9 mouse cellular contexts compared by ENCODE assay signal in the genomic region with DNA sequence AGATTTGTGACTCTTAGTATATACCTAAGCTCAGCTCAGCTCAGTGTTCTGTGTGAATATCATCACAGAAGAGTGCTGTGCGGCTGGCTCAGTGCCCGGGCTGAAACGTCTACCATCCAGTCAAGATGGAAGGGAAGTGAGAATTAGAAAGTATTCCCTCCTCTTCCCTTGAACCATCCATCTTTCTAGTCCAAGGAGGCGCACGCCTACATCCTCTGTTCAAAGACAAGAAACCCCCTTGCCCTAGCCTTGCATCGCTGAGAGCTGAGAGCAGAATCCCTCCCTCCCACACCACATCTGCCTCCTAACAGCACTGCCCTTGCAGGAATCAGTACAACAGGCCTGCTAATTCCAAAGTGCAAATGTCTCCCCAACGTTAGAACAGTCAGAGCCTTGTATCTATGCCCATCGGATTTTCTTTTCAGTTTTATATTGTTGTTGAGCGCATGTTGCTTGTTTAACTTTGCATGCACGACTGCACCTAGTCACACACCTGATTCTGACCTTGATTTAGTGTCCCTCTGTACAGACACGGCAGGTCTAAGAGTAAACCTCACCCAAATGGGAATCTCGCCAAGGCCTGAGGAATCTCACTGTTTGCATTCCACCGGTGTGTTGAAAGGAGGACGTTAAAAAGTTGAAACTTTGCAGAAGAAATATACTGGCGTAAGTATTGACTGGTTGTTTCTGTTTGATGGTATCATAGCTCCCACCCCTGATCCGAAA.
DNase-seq lines count a peak whose midpoint lies in the region; ATAC-seq and TF ChIP-seq lines count a peak whose summit lies in the region.
"Had no signal": no experiment of that assay in that cellular context is flagged by ENCODE, and none has a peak within 500 bp of the region (broad histone marks: within the 10 kb centered on the region; RNA-seq: fewer than 3 reads in every experiment).

No protein-coding gene starts in this region.

- no peak overlapping the region for H3K4me3 ChIP-seq in heart, embryonic 16.5 days (ENCODE audit: low read length)

- peaks cover 12% of the 10 kb centered on the region; the same call in 1 of the 2 replicates for H3K4me1 ChIP-seq in heart, embryonic 16.5 days (ENCODE audit: control insufficient read depth, insufficient read depth, low read length)

- no peak for TF ChIP-seq POLR2A in brain, embryonic 14.5 days (IDR thresholded peaks at IDR 0.05; ENCODE audit: borderline replicate concordance, extremely low read depth, insufficient read depth, insufficient read length, poor library complexity, severe bottlenecking)

- H3K9ac ChIP-seq in heart, embryonic 16.5 days (ENCODE audit: low read length): no peak overlapping the region

- H3K9me3 ChIP-seq in heart, embryonic 16.5 days (replicated peaks; ENCODE audit: control insufficient read depth, low read length): 0 out of 2 replicates have a peak, but pooled peaks cover 2% of the 10 kb centered on the region

- peak overlapping the region; percentile 66 for H3K27ac ChIP-seq in heart, embryonic 16.5 days (ENCODE audit: low read length)
- H3K27ac ChIP-seq: macrophage had no signal

- no peaks in the 10 kb centered on the region for H3K36me3 ChIP-seq in heart, embryonic 16.5 days (ENCODE audit: control insufficient read depth, insufficient read depth)

- H3K4me2 ChIP-seq in heart, embryonic 16.5 days (ENCODE audit: low read depth, low read length): peak overlapping the region; percentile 36

- no peaks in the 10 kb centered on the region for H3K27me3 ChIP-seq in heart, embryonic 16.5 days (ENCODE audit: control insufficient read depth, insufficient read depth, low read length)

- WGBS in heart, embryonic 16.5 days: 32% methylated on average over 16 of the region's 16 CpGs

- ATAC-seq in heart, embryonic 16.5 days (replicated peaks; ENCODE audit: extremely low read depth, insufficient read depth, low FRiP score): peak; percentile 80
- no peak for ATAC-seq in activated CD4-positive, CD25-positive, alpha-beta regulatory T cell, adult 4 months

- DNase-seq in cerebellum, postnatal 14 days: peak; percentile 63 to 74
- no peak for DNase-seq in cerebellum, adult 9-11 months
- peak; percentile 59 for DNase-seq in brain, embryonic 14.5 days (ENCODE audit: low read depth)
- DNase-seq in layer of hippocampus, adult 9-11 months: peak; percentile 40
- peak; percentile 13 for DNase-seq in lung, postnatal 25 days (ENCODE audit: low spot score)
- DNase-seq in spleen, postnatal 10 days (ENCODE audit: low spot score in 2 of 2): no peak

- no peak for TF ChIP-seq CTCF in brain, embryonic 14.5 days (IDR thresholded peaks at IDR 0.05; ENCODE audit: borderline replicate concordance, extremely low read depth, insufficient read depth, insufficient read length)

Comparison
In these comparisons a context has a peak if more than half of its experiments do, and no peak if none do; other contexts are left out.
1. DNase-seq: peak in cerebellum, postnatal 14 days (2 of 2), brain, embryonic 14.5 days (single experiment), layer of hippocampus, adult 9-11 months (single experiment) and lung, postnatal 25 days (single experiment); none in cerebellum, adult 9-11 months (single experiment) and spleen, postnatal 10 days (0 of 2).